Mouse (Mus musculus) layer of hippocampus, adult 9-10 months (tissue): ENCODE results near the gene Tnik.
A peak's percentile ranks its signal among the peaks of the same experiment; 100 is the strongest.

Experiments
- DNase-seq: peaks from one replicate; pipeline ENCODE4 v3.0.0; 2022; ENCODE audit warnings: low spot score

The Tnik gene

GRCm38 (mm10) chr3:28626816-28627215 lies 363.8 kb downstream of the Tnik start:
- no peak for DNase-seq

- DNase-seq = no peak
Measured at GRCm38 (mm10) chr3:28636778-28637177, 373.8 kb downstream of the Tnik start.

GRCm38 (mm10) chr3:28638957-28639356 lies 375.9 kb downstream of the Tnik start:
- peak; percentile 22 for DNase-seq

- DNase-seq = no peak
Measured at GRCm38 (mm10) chr3:28643252-28643947, 380.4 kb downstream of the Tnik start.

- no peak for DNase-seq
Measured at GRCm38 (mm10) chr3:28652574-28652973, 389.6 kb downstream of the Tnik start.

GRCm38 (mm10) chr3:28653043-28653442 lies 390.0 kb downstream of the Tnik start:
- DNase-seq = no peak

GRCm38 (mm10) chr3:28654740-28655139 lies 391.7 kb downstream of the Tnik start:
- no peak for DNase-seq

- DNase-seq = no peak
Measured at GRCm38 (mm10) chr3:28658349-28658748, 395.3 kb downstream of the Tnik start.

- no peak for DNase-seq
Measured at GRCm38 (mm10) chr3:28680851-28681250, 417.8 kb downstream of the Tnik start.

GRCm38 (mm10) chr3:28681866-28682265 lies 418.9 kb downstream of the Tnik start:
- no peak for DNase-seq

- DNase-seq = no peak
Measured at GRCm38 (mm10) chr3:28682411-28682810, 419.4 kb downstream of the Tnik start.

- no peak for DNase-seq
Measured at GRCm38 (mm10) chr3:28685510-28685909, 422.5 kb downstream of the Tnik start.

- no peak for DNase-seq
Measured at GRCm38 (mm10) chr3:28694811-28695210, 431.8 kb downstream of the Tnik start.

- no peak for DNase-seq
Measured at GRCm38 (mm10) chr3:28695608-28696007, 432.6 kb downstream of the Tnik start.

- DNase-seq = no peak
Measured at GRCm38 (mm10) chr3:28696162-28696561, 433.1 kb downstream of the Tnik start.

- DNase-seq = no peak
Measured at GRCm38 (mm10) chr3:28697797-28698196, 434.8 kb downstream of the Tnik start, which contains the start of gene Slc2a2. Gene Slc2a2 (plus strand): TSS chr3:28697903.

GRCm38 (mm10) chr3:28699601-28700000 lies 436.6 kb downstream of the Tnik start:
- no peak for DNase-seq

- DNase-seq = no peak
Measured at GRCm38 (mm10) chr3:28705522-28706137, 442.6 kb downstream of the Tnik start.

GRCm38 (mm10) chr3:28706736-28707135 lies 443.7 kb downstream of the Tnik start:
- DNase-seq = no peak

GRCm38 (mm10) chr3:28709740-28710139 lies 446.7 kb downstream of the Tnik start:
- DNase-seq = no peak

GRCm38 (mm10) chr3:28713913-28714698 lies 451.1 kb downstream of the Tnik start:
- DNase-seq = no peak

- DNase-seq = no peak
Measured at GRCm38 (mm10) chr3:28718521-28718920, 455.5 kb downstream of the Tnik start.

GRCm38 (mm10) chr3:28721218-28721617 lies 458.2 kb downstream of the Tnik start:
- no peak for DNase-seq
